Mouse (Mus musculus) embryonic fibroblast, embryonic 13.5 days (primary cell): ENCODE results near the gene Igf1r.

ENCODE experiments used
- CTCF ChIP-seq: IDR thresholded peaks from 2 replicates; pipeline ENCODE4 v1.5.1; 2011; ENCODE audit warnings: mild to moderate bottlenecking, control low read depth, low read length, moderate library complexity, borderline replicate concordance; ENCODE audit not compliant: insufficient read depth
- POLR2A ChIP-seq: IDR thresholded peaks from 2 replicates; pipeline ENCODE4 v1.6.1; 2011; ENCODE audit warnings: low read depth, mild to moderate bottlenecking, control low read depth, low read length, moderate library complexity

- TF ChIP-seq POLR2A (no peak), CTCF (no peak)
Measured at GRCm38 (mm10) chr7:68221677-68222230, 269.1 kb downstream of the Igf1r start.
